Mouse (Mus musculus) megakaryocyte, embryonic 14.5 days (primary cell): ENCODE measurements at regions not wholly inside any gene's neighbourhood (a gene's known extent, or its start where the extent isn't known, plus 50 kb on each side); places are given as distances from the start of the nearest gene placed in this dataset.

Experiments used
- FLI1 ChIP-seq: IDR thresholded peaks from 2 replicates; pipeline ENCODE4 v1.6.1; 2012; ENCODE audit warnings: low read length, inconsistent platforms, mixed read lengths
- GATA1 ChIP-seq: IDR thresholded peaks from 3 replicates; pipeline ENCODE4 v1.6.1; 2012; ENCODE audit warnings: mixed read lengths, low read length, inconsistent platforms, borderline replicate concordance

DNA sequence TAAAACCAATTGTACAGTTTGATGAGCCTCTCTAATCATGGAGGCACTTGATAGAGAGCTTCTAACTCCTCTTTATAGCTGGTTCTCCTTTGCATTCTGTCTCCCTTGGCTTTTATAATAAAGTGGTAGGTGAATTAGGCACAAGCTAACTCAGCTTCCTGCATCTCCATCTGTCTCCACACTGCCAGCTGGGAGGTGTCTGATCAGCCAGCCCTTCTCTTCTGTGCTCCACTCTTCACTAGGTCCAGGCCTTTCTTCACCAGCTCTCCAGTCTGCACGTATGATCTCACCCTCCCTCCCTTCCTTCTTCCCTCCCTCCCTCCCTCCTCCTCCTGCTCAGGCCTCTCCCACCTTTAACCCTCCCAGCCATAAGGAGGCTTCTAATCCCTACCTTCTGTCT, 136.2 kb downstream of the Rchy1 start:
- TF ChIP-seq GATA1 (no peak), FLI1 (no peak)
